Comparison of ENCODE assay signal across 11 mouse cellular contexts in genomic region chr12:32835235-32835634, GRCm38 (mm10). TPM values are rescaled to one million over a fixed set of nuclear protein-coding genes. Genes with fewer than 3 reads are reported as not detected.
DNase-seq lines count a peak whose midpoint lies in the region; ATAC-seq and TF ChIP-seq lines count a peak whose summit lies in the region.
"Had no signal": no experiment of that assay in that cellular context is flagged by ENCODE, and none has a peak within 500 bp of the region (broad histone marks: within the 10 kb centered on the region; RNA-seq: fewer than 3 reads in every experiment).

No protein-coding gene starts in this region.

- H3K4me3 ChIP-seq in embryonic facial prominence, embryonic 13.5 days: no peak overlapping the region
- no peak overlapping the region for H3K4me3 ChIP-seq in embryonic facial prominence, embryonic 10.5 days
- H3K4me3 ChIP-seq in liver, adult 2 months (ENCODE audit: insufficient read depth, low read depth, low read length): no peak overlapping the region
- H3K4me3 ChIP-seq in midbrain, embryonic 13.5 days (replicated peaks): no peak overlapping the region
- H3K4me3 ChIP-seq: heart, embryonic 15.5 days had no signal

- intact Hi-C loops in heart, postnatal 10 days (cut with DNase I): no loop called here

- 49% methylated on average over 4 of the region's 4 CpGs for WGBS in embryonic facial prominence, embryonic 13.5 days
- 89% methylated on average over 4 of the region's 4 CpGs for WGBS in embryonic facial prominence, embryonic 10.5 days
- 30% methylated on average over 4 of the region's 4 CpGs for WGBS in liver, adult 2 months
- WGBS in midbrain, embryonic 13.5 days: 73% methylated on average over 4 of the region's 4 CpGs

- DNase-seq in embryonic facial prominence, embryonic 10.5 days (ENCODE audit: low spot score): no peak
- DNase-seq in liver, adult 2 months (ENCODE audit: extremely low read depth, low read depth, low spot score): peak; percentile 69
- no peak for DNase-seq in liver
- peak; percentile 36 to 39 for DNase-seq in heart, postnatal 10 days
- DNase-seq in lung, postnatal 14 days: peak; percentile 41
- DNase-seq in thymus, postnatal 36 days: no peak
- DNase-seq: forebrain, postnatal 0 days had no signal

- no peaks in the 10 kb centered on the region for H3K9me3 ChIP-seq in embryonic facial prominence, embryonic 13.5 days
- H3K9me3 ChIP-seq in embryonic facial prominence, embryonic 10.5 days: no peaks in the 10 kb centered on the region
- H3K9me3 ChIP-seq in midbrain, embryonic 13.5 days: no peaks in the 10 kb centered on the region
- H3K9me3 ChIP-seq: heart, embryonic 15.5 days had no signal

- no peak overlapping the region for H3K9ac ChIP-seq in embryonic facial prominence, embryonic 13.5 days
- no peak overlapping the region for H3K9ac ChIP-seq in liver, adult 2 months (ENCODE audit: low read depth, low read length)
- H3K9ac ChIP-seq in midbrain, embryonic 13.5 days (replicated peaks): no peak overlapping the region
- H3K9ac ChIP-seq: forebrain, postnatal 0 days; heart, embryonic 15.5 days had no signal

- TF ChIP-seq POLR2A in liver, adult 2 months (IDR thresholded peaks at IDR 0.05; ENCODE audit: extremely low read depth, insufficient read depth, low read length): no peak

- H3K36me3 ChIP-seq in embryonic facial prominence, embryonic 13.5 days: peaks cover 36% of the 10 kb centered on the region
- H3K36me3 ChIP-seq in embryonic facial prominence, embryonic 10.5 days (replicated peaks): peaks cover 86% of the 10 kb centered on the region
- H3K36me3 ChIP-seq in liver, adult 2 months (ENCODE audit: control insufficient read depth, insufficient read depth, low read length): peaks cover 67% of the 10 kb centered on the region
- H3K36me3 ChIP-seq in midbrain, embryonic 13.5 days: peaks cover 61% of the 10 kb centered on the region

- ATAC-seq in embryonic facial prominence, embryonic 13.5 days (ENCODE audit: insufficient number of reproducible peaks, insufficient read depth, low FRiP score, low TSS enrichment, low read depth): no peak
- no peak for ATAC-seq in midbrain, embryonic 13.5 days
- ATAC-seq: forebrain, postnatal 0 days; intestine, postnatal 0 days had no signal

- no peaks in the 10 kb centered on the region for H3K4me1 ChIP-seq in embryonic facial prominence, embryonic 13.5 days
- H3K4me1 ChIP-seq in embryonic facial prominence, embryonic 10.5 days: no peaks in the 10 kb centered on the region
- H3K4me1 ChIP-seq in liver, adult 2 months (ENCODE audit: control insufficient read depth, insufficient read depth, low read length): no peaks in the 10 kb centered on the region
- H3K4me1 ChIP-seq in midbrain, embryonic 13.5 days (replicated peaks): no peaks in the 10 kb centered on the region

- H3K79me2 ChIP-seq in liver, adult 2 months (ENCODE audit: control insufficient read depth, insufficient read depth, low read length): no peaks in the 10 kb centered on the region; the same call in 1 of the 2 replicates

- peak overlapping the region; percentile 28; the same call in 1 of the 2 replicates for H3K27ac ChIP-seq in embryonic facial prominence, embryonic 13.5 days
- H3K27ac ChIP-seq in embryonic facial prominence, embryonic 10.5 days (replicated peaks): no peak overlapping the region
- H3K27ac ChIP-seq in liver, adult 2 months (replicated peaks; ENCODE audit: insufficient read depth, low read depth, low read length): no peak overlapping the region
- no peak overlapping the region for H3K27ac ChIP-seq in midbrain, embryonic 13.5 days
- H3K27ac ChIP-seq: heart, embryonic 15.5 days had no signal

- no peak for TF ChIP-seq CTCF in liver, adult 2 months (IDR thresholded peaks at IDR 0.05; ENCODE audit: low read depth, low read length)

- H3K27me3 ChIP-seq in embryonic facial prominence, embryonic 13.5 days: no peaks in the 10 kb centered on the region
- H3K27me3 ChIP-seq in embryonic facial prominence, embryonic 10.5 days (replicated peaks; ENCODE audit: low read depth, poor library complexity, severe bottlenecking): no peaks in the 10 kb centered on the region
- no peaks in the 10 kb centered on the region for H3K27me3 ChIP-seq in liver, adult 2 months (ENCODE audit: control insufficient read depth, insufficient read depth, low read length)
- H3K27me3 ChIP-seq in midbrain, embryonic 13.5 days: no peaks in the 10 kb centered on the region
- H3K27me3 ChIP-seq: heart, embryonic 15.5 days had no signal

- H3K4me2 ChIP-seq in embryonic facial prominence, embryonic 13.5 days: no peak overlapping the region
- H3K4me2 ChIP-seq in midbrain, embryonic 13.5 days (replicated peaks): no peak overlapping the region
- H3K4me2 ChIP-seq: heart, embryonic 15.5 days had no signal

RNA-seq across cellular contexts. Expression of gene Nampt, which starts 15.9 kb away (rescaled TPM):
- polyA plus RNA-seq in embryonic facial prominence, embryonic 13.5 days (2015; fragmentation: Nextera tagmentation; extraction: Ambion mirVana): 22.7 and 24.7 TPM in 2 replicates
- 37.6 and 39.6 TPM in 2 replicates for polyA plus RNA-seq in embryonic facial prominence, embryonic 10.5 days (2016; fragmentation: Nextera tagmentation; extraction: Ambion mirVana)
- 57.8 and 75.6 TPM in 2 replicates for total RNA-seq in liver, adult 2 months (2014; rRNA removed)
- polyA plus RNA-seq in liver, adult 2 months (2012; rRNA removed): 9.5 and 10.9 TPM in 2 replicates
- 10 to 100 TPM; 28.6 to 52.8 TPM for total RNA-seq in heart, postnatal 10 days (2021)
- polyA plus RNA-seq in midbrain, embryonic 13.5 days (2015; fragmentation: Nextera tagmentation; extraction: Ambion mirVana): 30.6 and 36.4 TPM in 2 replicates

Comparison
In these comparisons a context has a peak if more than half of its experiments do, and no peak if none do; other contexts are left out.
1. DNase-seq: peak in liver, adult 2 months (single experiment), heart, postnatal 10 days (2 of 2) and lung, postnatal 14 days (single experiment); none in embryonic facial prominence, embryonic 10.5 days (single experiment), liver (single experiment) and thymus, postnatal 36 days (0 of 2).